Mouse (Mus musculus) neural tube, embryonic 14.5 days (tissue): Measurements from ENCODE around the gene Hdgf. TPM values are rescaled to one million over a fixed set of nuclear protein-coding genes. Genes with fewer than 3 reads are reported as not detected.

ENCODE experiments used
- ATAC-seq: fragments of 200-750 bp; cut with Nextera tagmentation; 2 replicates; pipeline ENCODE4 v1.8.0; 2017; ENCODE audit warnings: low read depth, mild to moderate bottlenecking, moderate TSS enrichment, moderate library complexity
- H3K27ac ChIP-seq: fragments of 300-500 bp; sonication (generic); 2 replicates; pipeline ENCODE4 v1.5.1; 2014; ENCODE audit warnings: low read depth, mild to moderate bottlenecking, control low read depth, low read length, moderate library complexity, mixed read lengths
- H3K27me3 ChIP-seq: fragments of 300-500 bp; sonication (generic); 2 replicates; pipeline ENCODE4 v1.6.1; 2014; ENCODE audit warnings: low read length; ENCODE audit not compliant: control insufficient read depth, insufficient read depth
- H3K36me3 ChIP-seq: fragments of 300-500 bp; sonication (generic); 2 replicates; pipeline ENCODE4 v1.6.1; 2014; ENCODE audit warnings: low read length, mixed read lengths; ENCODE audit not compliant: control insufficient read depth, insufficient read depth
- H3K4me1 ChIP-seq: fragments of 300-500 bp; sonication (generic); 2 replicates; pipeline ENCODE4 v1.6.1; 2014; ENCODE audit warnings: low read length; ENCODE audit not compliant: control insufficient read depth, insufficient read depth
- H3K4me2 ChIP-seq: fragments of 300-500 bp; sonication (generic); 2 replicates; pipeline ENCODE4 v1.6.1; 2014; ENCODE audit warnings: mild to moderate bottlenecking, low read depth, low read length, control low read depth
- H3K4me3 ChIP-seq: fragments of 300-500 bp; sonication (generic); 2 replicates; pipeline ENCODE4 v1.5.1; 2014; ENCODE audit warnings: low read depth, low read length, control low read depth, mixed read lengths
- H3K9ac ChIP-seq: fragments of 300-500 bp; sonication (generic); replicated peaks from 2 replicates; pipeline ENCODE4 v1.6.1; 2014; ENCODE audit warnings: low read depth, mild to moderate bottlenecking, control low read depth, low read length, mixed read lengths
- H3K9me3 ChIP-seq: fragments of 300-500 bp; sonication (generic); 2 replicates; pipeline ENCODE4 v1.6.1; 2016; ENCODE audit warnings: low read length; ENCODE audit not compliant: control insufficient read depth
- WGBS: fragments of 180-500 bp; shearing (Covaris S2); extraction: QIAGEN DNeasy Blood & Tissue Kit; methylation state at CpG from one replicate; pipeline ENCODE4 v1.1.7; 2014; 5-methylcytosine and 5-hydroxymethylcytosine counted together
- polyA plus RNA-seq: library from polyadenylated mRNA; unstranded; fragments of >200 nt; fragmentation: Nextera tagmentation; extraction: Ambion mirVana; gene quantifications from 2 replicates; pipeline ENCODE4 v1.2.1, GENCODE M21; 2014

Hdgf gene
- polyA plus RNA-seq, 1 experiment from 2014 or later, result 128 TPM

DNA sequence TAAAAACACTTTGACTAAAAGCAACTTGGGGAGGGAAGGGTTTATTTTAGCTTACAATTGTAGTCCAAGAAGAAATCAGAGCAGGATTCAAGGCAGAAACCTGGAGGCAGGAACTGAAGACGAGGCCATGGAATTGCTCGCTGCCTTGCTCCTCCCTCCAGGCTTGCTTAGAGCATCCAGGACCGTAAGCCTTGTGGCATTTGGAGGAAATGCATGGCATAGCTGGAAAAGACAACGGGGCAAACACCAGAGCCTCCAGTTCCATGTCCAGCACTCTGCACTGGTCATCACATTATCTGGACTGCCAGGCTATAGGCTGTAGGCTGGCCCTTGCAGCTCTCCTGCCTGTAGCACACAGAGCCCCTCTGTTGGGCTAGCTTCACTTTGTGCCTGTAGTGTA lies 28.4 kb downstream of the Hdgf start:
- Histone ChIP-seq H3K9ac (no peak overlapping the region), H3K4me1 (peaks cover 25% of the 10 kb centered on the region), H3K36me3 (peaks cover 20% of the 10 kb centered on the region), H3K4me2 (no peak overlapping the region), H3K9me3 (no peaks in the 10 kb centered on the region), H3K4me3 (no peak overlapping the region), H3K27me3 (no peaks in the 10 kb centered on the region), H3K27ac (no peak overlapping the region)
- 77% methylated on average over 4 of the region's 4 CpGs for WGBS
- no peak for ATAC-seq

DNA sequence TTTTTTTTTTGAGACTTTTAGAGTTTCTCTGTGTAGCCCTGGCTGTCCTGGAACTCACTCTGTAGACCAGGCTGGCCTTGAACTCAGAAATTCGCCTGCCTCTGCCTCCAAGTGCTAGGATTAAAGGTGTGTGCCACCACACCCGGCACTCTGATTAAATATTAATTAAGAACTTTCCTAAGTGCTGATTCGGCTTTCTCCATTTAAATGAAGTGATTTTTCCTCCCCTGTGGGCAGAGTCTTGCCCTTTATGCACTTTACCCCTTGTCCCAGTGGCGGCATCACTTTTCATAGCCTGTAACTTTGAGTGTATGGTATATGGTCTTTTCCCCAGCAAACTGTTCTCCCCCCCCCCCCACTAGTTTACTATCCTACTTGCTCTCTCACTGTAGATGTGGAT lies 29.1 kb downstream of the Hdgf start:
- H3K9me3 ChIP-seq, result no peaks in the 10 kb centered on the region
- H3K27ac ChIP-seq, result no peak overlapping the region
- 84% methylated on average over 4 of the region's 4 CpGs for WGBS
- no peak overlapping the region for H3K9ac ChIP-seq
- no peak overlapping the region for H3K4me2 ChIP-seq
- H3K27me3 ChIP-seq, result no peaks in the 10 kb centered on the region
- H3K4me3 ChIP-seq, result no peak overlapping the region
- peaks cover 25% of the 10 kb centered on the region for H3K4me1 ChIP-seq
- peaks cover 20% of the 10 kb centered on the region for H3K36me3 ChIP-seq
- ATAC-seq, result no peak

DNA sequence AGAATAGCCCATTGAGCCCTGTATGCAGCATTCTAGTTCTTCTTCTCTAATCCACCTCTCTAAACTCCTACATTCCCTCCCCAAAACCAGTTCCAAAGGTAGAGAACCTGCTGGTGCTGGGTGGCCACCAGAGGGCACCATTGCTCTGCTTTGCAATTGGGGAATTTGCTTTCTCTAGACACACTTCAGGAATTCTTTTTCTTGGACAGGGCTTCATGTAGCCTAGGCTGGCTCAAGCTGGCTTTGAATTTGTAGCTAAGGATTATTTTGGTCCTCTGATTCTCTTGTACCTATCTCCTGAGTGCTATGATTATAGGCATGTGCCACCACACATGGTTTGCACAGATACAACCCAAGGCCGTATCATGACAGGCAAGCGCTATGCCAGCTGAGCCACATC lies 29.7 kb downstream of the Hdgf start:
- H3K27ac ChIP-seq, result no peak overlapping the region
- no peaks in the 10 kb centered on the region for H3K27me3 ChIP-seq
- no peak overlapping the region for H3K9ac ChIP-seq
- H3K36me3 ChIP-seq, result peaks cover 21% of the 10 kb centered on the region
- H3K9me3 ChIP-seq, result no peaks in the 10 kb centered on the region
- WGBS, result 88% methylated on average over 2 of the region's 2 CpGs
- no peak overlapping the region for H3K4me3 ChIP-seq
- peak; percentile 45 for ATAC-seq
- no peak overlapping the region for H3K4me2 ChIP-seq
- H3K4me1 ChIP-seq, result peaks cover 24% of the 10 kb centered on the region

DNA sequence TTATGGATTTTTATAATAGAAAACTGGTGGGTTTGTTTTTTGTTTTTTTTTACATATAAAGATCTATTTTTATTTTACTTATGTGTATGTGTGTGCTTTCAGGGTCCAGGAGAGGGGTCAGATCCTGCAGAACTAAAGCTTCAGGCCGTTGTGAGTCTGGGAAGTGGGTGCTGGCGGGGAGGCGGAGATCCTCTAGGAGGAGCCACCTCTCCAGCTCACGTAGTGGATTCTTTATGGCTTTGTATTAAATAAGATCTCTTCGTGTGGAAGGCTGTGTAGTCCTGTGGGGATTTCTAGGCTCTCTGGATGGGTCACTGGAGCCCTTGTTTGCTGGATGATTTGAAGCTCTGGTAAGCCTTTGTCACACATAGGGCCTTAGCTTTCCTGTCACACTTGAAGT lies 34.5 kb downstream of the Hdgf start:
- peaks cover 30% of the 10 kb centered on the region for H3K36me3 ChIP-seq
- no peak overlapping the region for H3K27ac ChIP-seq
- 53% methylated on average over 5 of the region's 5 CpGs for WGBS

DNA sequence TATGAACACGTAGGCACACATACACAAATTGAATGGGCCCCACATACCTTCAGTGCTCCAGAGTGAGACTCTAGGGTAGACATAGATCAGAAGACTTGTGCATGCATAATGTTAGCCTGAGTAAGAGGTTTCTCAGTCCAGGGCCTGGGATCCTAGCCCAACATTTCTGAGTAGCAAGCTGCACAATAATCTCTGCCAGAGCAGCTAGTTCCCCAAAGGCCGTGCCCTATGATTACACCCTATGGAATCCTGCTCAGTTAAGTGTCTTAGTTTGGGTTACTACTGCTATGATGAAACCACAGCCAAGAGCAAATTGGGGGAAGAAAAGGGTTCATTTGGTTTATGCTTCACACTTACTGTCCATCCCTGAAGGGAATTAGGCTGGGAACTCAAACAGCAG lies 36.4 kb downstream of the Hdgf start:
- Histone ChIP-seq H3K27ac (no peak overlapping the region), H3K36me3 (peaks cover 30% of the 10 kb centered on the region), H3K27me3 (no peaks in the 10 kb centered on the region), H3K4me1 (peaks cover 19% of the 10 kb centered on the region), H3K9ac (no peak overlapping the region), H3K9me3 (no peaks in the 10 kb centered on the region), H3K4me2 (no peak overlapping the region), H3K4me3 (no peak overlapping the region)
- ATAC-seq, result no peak
- WGBS, result 92% methylated on average over 2 of the region's 2 CpGs

More for the DNA sequence above, 34.5 kb downstream of the Hdgf start:
- Histone ChIP-seq H3K9ac (no peak overlapping the region), H3K4me2 (no peak overlapping the region), H3K9me3 (no peaks in the 10 kb centered on the region), H3K4me1 (peaks cover 6% of the 10 kb centered on the region; the same call in 1 of the 2 replicates), H3K4me3 (no peak overlapping the region), H3K27me3 (no peaks in the 10 kb centered on the region)
- no peak for ATAC-seq

DNA sequence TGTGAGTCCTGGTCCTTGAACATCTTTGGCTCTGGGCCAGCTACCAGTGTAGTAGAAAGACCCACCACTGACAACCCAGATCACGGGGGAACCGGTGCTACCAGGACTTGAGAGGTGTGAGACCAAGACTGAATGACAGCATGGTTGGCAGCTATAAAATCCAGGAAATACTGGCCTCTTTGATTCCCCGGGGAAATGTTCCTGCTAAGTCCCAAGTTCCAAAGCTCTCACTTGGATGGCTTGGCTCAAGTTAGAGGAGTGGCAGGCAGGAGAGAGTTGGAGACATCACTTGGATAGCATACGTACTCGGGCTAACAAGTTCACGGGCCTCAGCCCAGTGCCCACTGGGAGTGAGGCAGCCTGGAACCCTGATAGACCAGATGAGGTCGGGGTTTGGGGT lies 37.5 kb downstream of the Hdgf start:
- no peak overlapping the region for H3K9ac ChIP-seq
- no peaks in the 10 kb centered on the region for H3K27me3 ChIP-seq
- no peaks in the 10 kb centered on the region for H3K9me3 ChIP-seq
- no peak for ATAC-seq
- WGBS, result 78% methylated on average over 7 of the region's 7 CpGs
- no peak overlapping the region for H3K27ac ChIP-seq
- H3K4me3 ChIP-seq, result no peak overlapping the region
- H3K4me1 ChIP-seq, result peaks cover 28% of the 10 kb centered on the region
- H3K36me3 ChIP-seq, result peaks cover 26% of the 10 kb centered on the region
- no peak overlapping the region for H3K4me2 ChIP-seq

DNA sequence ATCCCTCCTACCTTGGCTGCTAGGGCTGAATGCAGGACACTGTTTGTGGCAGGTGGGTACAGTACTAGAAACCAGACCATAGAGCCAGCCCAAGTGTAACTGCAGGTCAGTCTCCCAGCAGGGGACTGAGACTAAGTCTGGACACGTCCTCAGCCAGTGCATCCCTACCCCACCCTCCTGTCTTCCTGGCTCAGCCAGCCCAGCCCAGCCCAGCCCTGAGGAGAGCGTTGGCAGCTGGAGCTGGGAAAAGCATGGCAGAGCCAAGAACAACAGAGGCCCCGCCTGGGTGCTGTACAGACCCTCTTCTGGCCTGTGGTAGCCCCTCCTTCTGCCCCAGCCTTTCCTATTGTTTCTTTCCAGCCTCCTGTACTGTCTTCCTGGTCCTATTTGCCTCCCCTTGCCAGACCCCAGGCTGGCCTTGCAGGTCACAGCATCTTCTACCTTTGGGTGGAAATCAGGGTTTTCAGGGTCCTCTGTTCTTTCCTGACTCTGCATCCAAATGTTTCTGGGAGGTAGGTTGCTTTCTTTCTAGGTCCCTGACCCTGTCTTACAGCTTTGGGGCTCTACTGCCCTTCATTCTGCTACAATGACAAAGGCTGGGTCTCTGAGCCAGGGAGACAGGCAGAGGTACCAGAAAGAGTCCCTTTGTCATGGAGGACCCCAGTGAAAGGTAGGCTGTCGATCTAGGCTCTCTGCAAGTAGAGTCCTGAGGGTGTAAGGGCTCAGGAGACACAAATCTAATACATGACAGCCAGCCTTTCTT lies 38.9 kb downstream of the Hdgf start:
- ATAC-seq, result no peak; the same call in 1 of the 2 replicates
- Histone ChIP-seq H3K4me3 (no peak overlapping the region), H3K4me1 (peaks cover 34% of the 10 kb centered on the region), H3K9me3 (no peaks in the 10 kb centered on the region), H3K27ac (no peak overlapping the region), H3K9ac (no peak overlapping the region), H3K27me3 (no peaks in the 10 kb centered on the region), H3K36me3 (peaks cover 18% of the 10 kb centered on the region), H3K4me2 (no peak overlapping the region)
- WGBS, result 11% methylated on average over 4 of the region's 4 CpGs

DNA sequence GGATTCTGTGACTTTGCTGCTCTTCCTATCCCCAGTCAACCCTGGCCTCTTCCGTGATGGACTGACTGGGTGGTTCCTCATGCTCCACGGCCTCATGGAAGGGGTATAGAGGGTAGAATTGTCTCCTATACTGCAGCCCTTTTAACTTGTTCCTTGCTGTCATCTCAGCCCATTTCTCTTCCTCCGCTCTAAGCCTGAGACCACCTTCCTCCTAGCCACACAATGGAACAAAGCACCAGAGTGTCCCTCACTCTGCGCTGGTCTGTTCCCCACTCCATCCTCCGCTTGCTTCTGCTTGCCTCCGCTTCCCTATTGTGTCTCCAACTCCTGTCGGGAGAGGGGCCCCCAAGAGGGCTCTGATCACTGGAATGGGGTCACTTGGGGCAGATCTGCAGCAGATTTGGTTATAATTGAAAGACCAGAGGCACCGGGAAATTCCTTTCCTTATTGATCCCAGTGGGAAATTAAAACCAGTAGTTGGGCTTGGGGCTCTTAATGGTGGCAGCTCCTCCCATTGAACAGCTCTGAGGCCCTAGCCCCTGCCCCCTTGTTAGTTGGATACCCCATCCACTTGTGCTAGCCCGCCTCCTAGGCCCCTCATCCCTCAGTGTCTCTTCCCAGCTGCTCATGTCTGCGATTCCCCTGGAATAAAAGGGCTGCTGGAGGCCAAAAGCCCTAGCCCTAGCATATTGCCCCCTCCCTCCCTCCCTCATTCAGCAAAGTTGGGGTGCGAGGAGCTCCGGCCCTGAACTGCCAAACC lies 39.8 kb downstream of the Hdgf start:
- H3K4me1 ChIP-seq, result peaks cover 34% of the 10 kb centered on the region
- peaks cover 15% of the 10 kb centered on the region for H3K36me3 ChIP-seq
- no peak for ATAC-seq
- WGBS, result 10% methylated on average over 12 of the region's 12 CpGs
- H3K27ac ChIP-seq, result no peak overlapping the region
- H3K9me3 ChIP-seq, result no peaks in the 10 kb centered on the region
- no peak overlapping the region for H3K4me2 ChIP-seq
- no peak overlapping the region for H3K4me3 ChIP-seq
- H3K27me3 ChIP-seq, result no peaks in the 10 kb centered on the region
- H3K9ac ChIP-seq, result no peak overlapping the region

DNA sequence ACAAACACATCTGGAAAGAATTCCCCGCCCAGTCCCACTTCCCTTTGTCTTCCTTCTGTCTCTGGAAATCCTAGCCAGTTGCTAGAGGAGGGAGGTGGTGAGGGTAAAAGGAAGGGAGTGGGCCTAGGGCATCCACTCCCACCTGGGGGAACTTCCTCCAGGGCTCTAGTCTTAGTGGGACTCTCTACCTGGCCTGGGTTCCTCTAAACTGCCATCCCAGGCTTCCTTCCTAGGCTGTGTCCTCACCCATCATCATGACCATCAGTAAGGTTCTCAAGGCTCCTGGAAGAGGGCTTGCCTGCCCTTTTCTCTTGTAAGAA lies 40.4 kb downstream of the Hdgf start:
- Histone ChIP-seq H3K4me1 (peaks cover 34% of the 10 kb centered on the region), H3K9ac (no peak overlapping the region), H3K36me3 (peaks cover 10% of the 10 kb centered on the region), H3K4me3 (no peak overlapping the region), H3K4me2 (no peak overlapping the region), H3K27ac (no peak overlapping the region), H3K27me3 (no peaks in the 10 kb centered on the region), H3K9me3 (no peaks in the 10 kb centered on the region)
- no peak for ATAC-seq
- 22% methylated on average over 1 of the region's 1 CpGs for WGBS
